Mouse (Mus musculus) CD4-positive, CD25-positive, alpha-beta regulatory T cell, adult 4 months (primary cell): ENCODE measurements around the gene Myocos. TPM values are rescaled to one million over a fixed set of nuclear protein-coding genes. Genes with fewer than 3 reads are reported as not detected.
A peak's percentile ranks its signal among the peaks of the same experiment; 100 is the strongest.
"Not testable (repeated sequence)": the region's sequence is repeated elsewhere in the genome, so short reads cannot be mapped to it uniquely, and the experiment has no call there.

Source experiments
- ATAC-seq: one replicate; pipeline ENCODE4 v1.8.0; 2017
- polyA plus RNA-seq, 2 experiments: library from polyadenylated mRNA; unstranded; fragments of 100-300 nt; shearing (Covaris generic); gene quantifications; one replicate each; pipeline ENCODE4 v1.2.1; 2017

Gene Myocos
- not detected for polyA plus RNA-seq

GRCm38 (mm10) chr1:162658119-162658518, at the start of gene Myocos:
Myocos (minus strand) TSS chr1:162658219.
- no peak for ATAC-seq

GRCm38 (mm10) chr1:162700389-162701066, 42.5 kb upstream of the Myocos start:
- ATAC-seq, result no peak

GRCm38 (mm10) chr1:162697866-162698265, 39.8 kb upstream of the Myocos start:
- ATAC-seq, result no peak

GRCm38 (mm10) chr1:162693721-162694120, 35.7 kb upstream of the Myocos start:
- no peak for ATAC-seq

GRCm38 (mm10) chr1:162665486-162666174, 7.6 kb upstream of the Myocos start:
- peak; percentile 20 for ATAC-seq

GRCm38 (mm10) chr1:162664826-162665475, 6.9 kb upstream of the Myocos start:
- peak; percentile 89 for ATAC-seq

GRCm38 (mm10) chr1:162660276-162660860, 2.3 kb upstream of the Myocos start:
- ATAC-seq, result no peak

- no peak for ATAC-seq
These were observed 9.6 kb downstream of the Myocos start for GRCm38 (mm10) chr1:162648416-162648815.

GRCm38 (mm10) chr1:162646083-162646686, 11.8 kb downstream of the Myocos start:
- ATAC-seq, result no peak

- no peak for ATAC-seq
These were observed 14.3 kb downstream of the Myocos start for GRCm38 (mm10) chr1:162643752-162644151.

GRCm38 (mm10) chr1:162642591-162642990, 15.4 kb downstream of the Myocos start:
- ATAC-seq, result no peak

GRCm38 (mm10) chr1:162639861-162640260, 18.2 kb downstream of the Myocos start:
- ATAC-seq, result no peak

GRCm38 (mm10) chr1:162639051-162639750, 18.8 kb downstream of the Myocos start, which contains the start of gene Myoc:
Myoc (plus strand) TSS chr1:162639155.
- ATAC-seq, result no peak

- ATAC-seq, result no peak
These were observed 19.5 kb downstream of the Myocos start for GRCm38 (mm10) chr1:162638535-162638934.

GRCm38 (mm10) chr1:162636516-162636915, 21.5 kb downstream of the Myocos start:
- ATAC-seq, result no peak

GRCm38 (mm10) chr1:162635291-162635931, 22.6 kb downstream of the Myocos start:
- not testable (repeated sequence) for ATAC-seq

- not testable (repeated sequence) for ATAC-seq
These were observed 29.7 kb downstream of the Myocos start for GRCm38 (mm10) chr1:162628326-162628725.

GRCm38 (mm10) chr1:162627821-162628220, 30.2 kb downstream of the Myocos start:
- not testable (repeated sequence) for ATAC-seq

- peak; percentile 41 for ATAC-seq
These were observed 32.8 kb downstream of the Myocos start for GRCm38 (mm10) chr1:162625229-162625628.

GRCm38 (mm10) chr1:162623895-162624294, 34.1 kb downstream of the Myocos start:
- no peak for ATAC-seq

- ATAC-seq, result no peak
These were observed 37.5 kb downstream of the Myocos start for GRCm38 (mm10) chr1:162620487-162620886.
